ENCODE assay signal across 13 mouse cellular contexts in the genomic region with DNA sequence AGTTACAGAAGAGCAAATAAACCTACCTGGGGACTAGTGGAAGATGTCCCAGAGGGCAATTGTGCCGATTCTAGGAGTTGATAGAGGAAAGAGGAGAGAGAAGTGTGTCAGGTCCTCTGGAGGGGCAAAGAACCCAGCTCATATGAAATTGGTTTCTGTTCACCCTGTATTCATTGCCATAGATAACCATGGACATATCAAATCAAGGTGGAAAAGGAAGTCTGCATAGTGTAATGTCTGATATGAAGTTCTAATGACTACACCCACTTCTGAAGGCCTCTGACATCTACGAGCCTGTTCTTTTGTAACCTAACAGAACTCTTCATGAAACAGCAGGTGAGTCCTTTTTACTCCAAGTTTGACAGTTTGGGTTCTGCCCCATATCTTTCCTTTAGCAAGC. TPM values are rescaled to one million over a fixed set of nuclear protein-coding genes. Genes with fewer than 3 reads are reported as not detected.
DNase-seq lines count a peak whose midpoint lies in the region; ATAC-seq lines count a peak whose summit lies in the region.
"Had no signal": no experiment of that assay in that cellular context is flagged by ENCODE, and none has a peak within 500 bp of the region (broad histone marks: within the 10 kb centered on the region; RNA-seq: fewer than 3 reads in every experiment).

No protein-coding gene starts in this region.

- no peak overlapping the region for H3K9ac ChIP-seq in forebrain, embryonic 16.5 days (replicated peaks; ENCODE audit: low read depth, low read length)
- H3K9ac ChIP-seq in kidney, embryonic 15.5 days = no peak overlapping the region
- no peak overlapping the region for H3K9ac ChIP-seq in intestine, embryonic 15.5 days

- no peak for ATAC-seq in forebrain, embryonic 16.5 days
- no peak for ATAC-seq in kidney, embryonic 15.5 days (replicated peaks; ENCODE audit: low FRiP score)
- ATAC-seq in intestine, embryonic 15.5 days = no peak
- ATAC-seq in megakaryocyte progenitor cell, adult 5-6 weeks (replicated peaks; ENCODE audit: poor library complexity) = peak; percentile 27
- ATAC-seq: hindbrain, embryonic 16.5 days had no signal

- 88% methylated on average over 2 of the region's 2 CpGs for whole genome bisulfite sequencing in forebrain, embryonic 10.5 days
- 96% methylated on average over 2 of the region's 2 CpGs for WGBS in forebrain, embryonic 16.5 days
- WGBS in kidney, embryonic 15.5 days = 92% methylated on average over 2 of the region's 2 CpGs
- 73% methylated on average over 2 of the region's 2 CpGs for WGBS in intestine, embryonic 15.5 days

- H3K9me3 ChIP-seq in forebrain, embryonic 10.5 days = no peaks in the 10 kb centered on the region
- no peaks in the 10 kb centered on the region for H3K9me3 ChIP-seq in forebrain, embryonic 16.5 days (ENCODE audit: control insufficient read depth, low read length)
- H3K9me3 ChIP-seq in kidney, embryonic 15.5 days (replicated peaks) = no peaks in the 10 kb centered on the region
- no peaks in the 10 kb centered on the region for H3K9me3 ChIP-seq in intestine, embryonic 15.5 days
- H3K9me3 ChIP-seq: neural tube, embryonic 13.5 days had no signal

- H3K4me1 ChIP-seq in forebrain, embryonic 10.5 days = peaks cover 39% of the 10 kb centered on the region
- peaks cover 13% of the 10 kb centered on the region for H3K4me1 ChIP-seq in forebrain, embryonic 16.5 days (replicated peaks; ENCODE audit: control insufficient read depth, insufficient read depth, low read length)
- H3K4me1 ChIP-seq in kidney, embryonic 15.5 days = peaks cover 28% of the 10 kb centered on the region
- H3K4me1 ChIP-seq in intestine, embryonic 15.5 days (replicated peaks) = peaks cover 12% of the 10 kb centered on the region

- peak overlapping the region; percentile 99 for H3K27ac ChIP-seq in forebrain, embryonic 10.5 days
- H3K27ac ChIP-seq in forebrain, embryonic 16.5 days (ENCODE audit: low read length) = no peak overlapping the region
- 0 out of 2 replicates have a peak overlapping the region, but pooled peaks have one; percentile 100 for H3K27ac ChIP-seq in kidney, embryonic 15.5 days
- H3K27ac ChIP-seq in intestine, embryonic 15.5 days = peak overlapping the region; percentile 100; the same call in 1 of the 2 replicates

- no peak overlapping the region for H3K4me3 ChIP-seq in forebrain, embryonic 10.5 days
- H3K4me3 ChIP-seq in forebrain, embryonic 16.5 days (replicated peaks; ENCODE audit: low read length) = no peak overlapping the region
- H3K4me3 ChIP-seq in kidney, embryonic 15.5 days (replicated peaks) = no peak overlapping the region; the same call in 1 of the 2 replicates
- no peak overlapping the region for H3K4me3 ChIP-seq in intestine, embryonic 15.5 days (replicated peaks)
- H3K4me3 ChIP-seq: neural tube, embryonic 13.5 days had no signal

- H3K27me3 ChIP-seq in forebrain, embryonic 10.5 days (ENCODE audit: poor library complexity, severe bottlenecking) = no peaks in the 10 kb centered on the region
- no peaks in the 10 kb centered on the region for H3K27me3 ChIP-seq in forebrain, embryonic 16.5 days (replicated peaks; ENCODE audit: control insufficient read depth, insufficient read depth, low read length)
- H3K27me3 ChIP-seq in kidney, embryonic 15.5 days = no peaks in the 10 kb centered on the region
- no peaks in the 10 kb centered on the region for H3K27me3 ChIP-seq in intestine, embryonic 15.5 days (replicated peaks)
- H3K27me3 ChIP-seq: neural tube, embryonic 13.5 days had no signal

- no peak overlapping the region for H3K4me2 ChIP-seq in forebrain, embryonic 16.5 days (ENCODE audit: low read length)
- H3K4me2 ChIP-seq in kidney, embryonic 15.5 days = no peak overlapping the region
- no peak overlapping the region for H3K4me2 ChIP-seq in intestine, embryonic 15.5 days (replicated peaks)

- peaks cover 5% of the 10 kb centered on the region for H3K36me3 ChIP-seq in forebrain, embryonic 10.5 days (replicated peaks)
- H3K36me3 ChIP-seq in forebrain, embryonic 16.5 days (ENCODE audit: control insufficient read depth, insufficient read depth) = no peaks in the 10 kb centered on the region
- H3K36me3 ChIP-seq in kidney, embryonic 15.5 days = 0 out of 2 replicates have a peak, but pooled peaks cover 5% of the 10 kb centered on the region
- no peaks in the 10 kb centered on the region for H3K36me3 ChIP-seq in intestine, embryonic 15.5 days
- H3K36me3 ChIP-seq: neural tube, embryonic 13.5 days had no signal

- DNase-seq in forebrain, embryonic 10.5 days (ENCODE audit: extremely low spot score, low spot score) = no peak
- DNase-seq in kidney, postnatal 10 days = no peak
- DNase-seq in cerebellum, postnatal 4 days (ENCODE audit: low spot score in 2 of 2) = no peak
- no peak for DNase-seq in yolk sac, embryonic 10.5 days (ENCODE audit: low spot score)
- DNase-seq: cerebellum, postnatal 25 days; right cerebral cortex, postnatal 14 days had no signal

RNA-seq across cellular contexts. Expression of a gene that starts 1.0 kb away (rescaled TPM):
- polyA plus RNA-seq in forebrain, embryonic 10.5 days (2016; fragmentation: Nextera tagmentation; extraction: Ambion mirVana) = 408 and 417 TPM in 2 replicates
- polyA plus RNA-seq in forebrain, embryonic 16.5 days (2015; fragmentation: Nextera tagmentation; extraction: Ambion mirVana) = 110 and 142 TPM in 2 replicates
- 642 and 672 TPM in 2 replicates for polyA plus RNA-seq in kidney, embryonic 15.5 days (2015; fragmentation: Nextera tagmentation; extraction: Ambion mirVana)
- 490 and 556 TPM in 2 replicates for polyA plus RNA-seq in intestine, embryonic 15.5 days (2015; fragmentation: Nextera tagmentation; extraction: Ambion mirVana)
- total RNA-seq in megakaryocyte progenitor cell, adult 5-6 weeks (2015) = 307 and 338 TPM in 2 replicates
- 150 and 188 TPM in 2 replicates for total RNA-seq in megakaryocyte progenitor cell, adult 5-6 weeks (2017)

RNA-seq across cellular contexts. Expression of a gene that starts 1.3 kb away (rescaled TPM):
- polyA plus RNA-seq in forebrain, embryonic 10.5 days (2016; fragmentation: Nextera tagmentation; extraction: Ambion mirVana) = 1.6 and 2.2 TPM in 2 replicates
- polyA plus RNA-seq in forebrain, embryonic 16.5 days (2015; fragmentation: Nextera tagmentation; extraction: Ambion mirVana) = 0.77 and 1.3 TPM in 2 replicates
- polyA plus RNA-seq in kidney, embryonic 15.5 days (2015; fragmentation: Nextera tagmentation; extraction: Ambion mirVana) = 5.5 and 6.0 TPM in 2 replicates
- polyA plus RNA-seq in intestine, embryonic 15.5 days (2015; fragmentation: Nextera tagmentation; extraction: Ambion mirVana) = 11.1 and 12.6 TPM in 2 replicates
- 0.20 and 0.30 TPM in 2 replicates for total RNA-seq in megakaryocyte progenitor cell, adult 5-6 weeks (2015)
- total RNA-seq in megakaryocyte progenitor cell, adult 5-6 weeks (2017) = 0.33 and 0.34 TPM in 2 replicates
- polyA plus RNA-seq: erythroblast, embryonic 14.5 days had no signal
